In genomic region chr5:127677561-127677960, GRCm38 (mm10) we compare ENCODE assay signal across 29 mouse cellular contexts. TPM values are rescaled to one million over a fixed set of nuclear protein-coding genes. Genes with fewer than 3 reads are reported as not detected.
DNase-seq lines count a peak whose midpoint lies in the region; ATAC-seq and TF ChIP-seq lines count a peak whose summit lies in the region.
"Had no signal": no experiment of that assay in that cellular context is flagged by ENCODE, and none has a peak within 500 bp of the region (broad histone marks: within the 10 kb centered on the region; RNA-seq: fewer than 3 reads in every experiment).

No protein-coding gene starts in this region.

- WGBS in hindbrain, postnatal 0 days: 97% methylated on average over 2 of the region's 2 CpGs
- WGBS in hindbrain, embryonic 10.5 days: 91% methylated on average over 2 of the region's 2 CpGs
- WGBS in midbrain, postnatal 0 days: 97% methylated on average over 2 of the region's 2 CpGs
- 95% methylated on average over 2 of the region's 2 CpGs for WGBS in midbrain, embryonic 14.5 days

- no peak for DNase-seq in hindbrain, postnatal 0 days (ENCODE audit: low spot score)
- DNase-seq in hindbrain, embryonic 10.5 days (ENCODE audit: low spot score): no peak
- DNase-seq in midbrain, postnatal 0 days (ENCODE audit: low spot score): no peak
- no peak for DNase-seq in midbrain, embryonic 14.5 days
- DNase-seq in ZHBTc4 (ENCODE audit: low read depth, low spot score): peak; percentile 60
- DNase-seq in layer of hippocampus, adult 8-10 months (ENCODE audit: low spot score in 2 of 2): no peak
- DNase-seq: adrenal gland, adult 2 months; adrenal gland, postnatal 14 days; B cell, adult 2 months; cerebellum, adult 11 months; cerebellum, adult 2 months; cerebellum, adult 9-11 months; cerebellum, postnatal 36 days; embryo, embryonic 11 days; gastrocnemius, postnatal 25 days; heart, adult 18-20 months; heart, postnatal 10 days; heart, postnatal 36 days had no signal

- H3K9me3 ChIP-seq in hindbrain, postnatal 0 days (ENCODE audit: low read length): no peaks in the 10 kb centered on the region
- H3K9me3 ChIP-seq in hindbrain, embryonic 10.5 days: peaks cover 10% of the 10 kb centered on the region; the same call in 1 of the 2 replicates
- H3K9me3 ChIP-seq in midbrain, postnatal 0 days (ENCODE audit: low read length): no peaks in the 10 kb centered on the region
- no peaks in the 10 kb centered on the region for H3K9me3 ChIP-seq in midbrain, embryonic 14.5 days (ENCODE audit: control insufficient read depth, low read length)

- H3K4me1 ChIP-seq in hindbrain, postnatal 0 days (ENCODE audit: insufficient read depth, low read length): no peaks in the 10 kb centered on the region
- H3K4me1 ChIP-seq in hindbrain, embryonic 10.5 days (replicated peaks): no peaks in the 10 kb centered on the region
- no peaks in the 10 kb centered on the region for H3K4me1 ChIP-seq in midbrain, postnatal 0 days (ENCODE audit: insufficient read depth, low read length)
- no peaks in the 10 kb centered on the region for H3K4me1 ChIP-seq in midbrain, embryonic 14.5 days (ENCODE audit: control insufficient read depth, insufficient read depth, low read length)
- H3K4me1 ChIP-seq: embryonic facial prominence, embryonic 10.5 days; embryonic facial prominence, embryonic 13.5 days; forebrain, embryonic 13.5 days; heart, embryonic 12.5 days; heart, embryonic 15.5 days had no signal

- no peak overlapping the region for H3K4me2 ChIP-seq in hindbrain, postnatal 0 days (ENCODE audit: low read depth, low read length)
- H3K4me2 ChIP-seq in midbrain, postnatal 0 days (ENCODE audit: low read depth, low read length, poor library complexity, severe bottlenecking): no peak overlapping the region
- H3K4me2 ChIP-seq in midbrain, embryonic 14.5 days (ENCODE audit: low read length): no peak overlapping the region
- H3K4me2 ChIP-seq: embryonic facial prominence, embryonic 13.5 days; forebrain, embryonic 13.5 days; heart, embryonic 12.5 days; heart, embryonic 15.5 days; hindbrain, embryonic 14.5 days had no signal

- H3K4me3 ChIP-seq in hindbrain, postnatal 0 days (ENCODE audit: low read length): no peak overlapping the region
- H3K4me3 ChIP-seq in hindbrain, embryonic 10.5 days: no peak overlapping the region
- H3K4me3 ChIP-seq in midbrain, postnatal 0 days (ENCODE audit: low read depth, low read length): no peak overlapping the region
- H3K4me3 ChIP-seq in midbrain, embryonic 14.5 days (replicated peaks; ENCODE audit: low read depth, low read length): no peak overlapping the region
- H3K4me3 ChIP-seq: embryonic facial prominence, embryonic 10.5 days; embryonic facial prominence, embryonic 13.5 days; erythroblast, embryonic 14.5 days; forebrain, embryonic 13.5 days; heart, embryonic 12.5 days; heart, embryonic 15.5 days had no signal

- H3K27me3 ChIP-seq in hindbrain, postnatal 0 days (ENCODE audit: insufficient read depth, low read length): no peaks in the 10 kb centered on the region
- no peaks in the 10 kb centered on the region for H3K27me3 ChIP-seq in hindbrain, embryonic 10.5 days (ENCODE audit: insufficient read depth, poor library complexity, severe bottlenecking)
- H3K27me3 ChIP-seq in midbrain, postnatal 0 days (ENCODE audit: insufficient read depth, low read length): no peaks in the 10 kb centered on the region
- no peaks in the 10 kb centered on the region for H3K27me3 ChIP-seq in midbrain, embryonic 14.5 days (ENCODE audit: control insufficient read depth, insufficient read depth, low read length)
- H3K27me3 ChIP-seq: CH12.LX; embryonic facial prominence, embryonic 13.5 days; forebrain, embryonic 13.5 days; heart, embryonic 12.5 days; heart, embryonic 15.5 days had no signal

- H3K36me3 ChIP-seq in hindbrain, postnatal 0 days (ENCODE audit: insufficient read depth, low read length): no peaks in the 10 kb centered on the region
- H3K36me3 ChIP-seq in hindbrain, embryonic 10.5 days: 0 out of 2 replicates have a peak, but pooled peaks cover 6% of the 10 kb centered on the region
- H3K36me3 ChIP-seq in midbrain, postnatal 0 days (ENCODE audit: insufficient read depth, low read length): no peaks in the 10 kb centered on the region
- no peaks in the 10 kb centered on the region for H3K36me3 ChIP-seq in midbrain, embryonic 14.5 days (ENCODE audit: control insufficient read depth, insufficient read depth, low read length)
- H3K36me3 ChIP-seq: embryonic facial prominence, embryonic 13.5 days; heart, embryonic 12.5 days; heart, embryonic 15.5 days had no signal

- H3K9ac ChIP-seq in hindbrain, postnatal 0 days (replicated peaks; ENCODE audit: low read length): no peak overlapping the region
- no peak overlapping the region for H3K9ac ChIP-seq in midbrain, postnatal 0 days (replicated peaks; ENCODE audit: low read length, poor library complexity, severe bottlenecking)
- H3K9ac ChIP-seq in midbrain, embryonic 14.5 days (replicated peaks; ENCODE audit: low read length): no peak overlapping the region
- H3K9ac ChIP-seq: embryonic facial prominence, embryonic 13.5 days; forebrain, embryonic 13.5 days; heart, embryonic 12.5 days; heart, embryonic 15.5 days; hindbrain, embryonic 14.5 days had no signal

- H3K27ac ChIP-seq in hindbrain, postnatal 0 days: no peak overlapping the region
- H3K27ac ChIP-seq in hindbrain, embryonic 10.5 days: no peak overlapping the region
- H3K27ac ChIP-seq in midbrain, postnatal 0 days (ENCODE audit: low read depth, low read length): no peak overlapping the region
- H3K27ac ChIP-seq in midbrain, embryonic 14.5 days (replicated peaks; ENCODE audit: low read depth, low read length): no peak overlapping the region
- H3K27ac ChIP-seq: embryonic facial prominence, embryonic 10.5 days; embryonic facial prominence, embryonic 13.5 days; forebrain, embryonic 13.5 days; heart, embryonic 15.5 days; hindbrain, embryonic 14.5 days had no signal

- peak; percentile 18; the same call in 1 of the 2 replicates for TF ChIP-seq CTCF in hindbrain, postnatal 0 days (IDR thresholded peaks at IDR 0.05; ENCODE audit: low read depth)
- TF ChIP-seq CTCF in midbrain, postnatal 0 days (IDR thresholded peaks at IDR 0.05): peak; percentile 39

- ATAC-seq in hindbrain, postnatal 0 days: no peak
- no peak for ATAC-seq in midbrain, postnatal 0 days (ENCODE audit: low FRiP score)
- ATAC-seq in midbrain, embryonic 14.5 days (ENCODE audit: low FRiP score, low TSS enrichment): no peak
- ATAC-seq: forebrain, embryonic 13.5 days; forebrain, embryonic 16.5 days; intestine, postnatal 0 days had no signal

RNA-seq across cellular contexts. Expression of gene Slc15a4, which starts 44.9 kb away (rescaled TPM):
- total RNA-seq in hindbrain, postnatal 0 days (2014; rRNA removed): 41.2 and 45.0 TPM in 2 replicates
- 18.5 and 21.1 TPM in 2 replicates for polyA plus RNA-seq in hindbrain, postnatal 0 days (2015; fragmentation: Nextera tagmentation; extraction: Ambion mirVana)
- polyA plus RNA-seq in hindbrain, embryonic 10.5 days (2016; fragmentation: Nextera tagmentation; extraction: Ambion mirVana): 24.6 and 27.0 TPM in 2 replicates
- 34.4 and 39.1 TPM in 2 replicates for total RNA-seq in midbrain, postnatal 0 days (2014; rRNA removed)
- polyA plus RNA-seq in midbrain, postnatal 0 days (2015; fragmentation: Nextera tagmentation; extraction: Ambion mirVana): 16.2 and 17.7 TPM in 2 replicates
- 22.8 and 27.3 TPM in 2 replicates for polyA plus RNA-seq in midbrain, embryonic 14.5 days (2014; fragmentation: Nextera tagmentation; extraction: Ambion mirVana)
- 10 to 100 TPM; 26.1 to 38.4 (median 32.1) TPM for total RNA-seq in layer of hippocampus, adult 8-10 months (2022)

RNA-seq across cellular contexts. Expression of gene Glt1d1, which starts 45.5 kb away (rescaled TPM):
- total RNA-seq in hindbrain, postnatal 0 days (2014; rRNA removed): 6.6 and 8.9 TPM in 2 replicates
- 2.9 and 3.3 TPM in 2 replicates for polyA plus RNA-seq in hindbrain, postnatal 0 days (2015; fragmentation: Nextera tagmentation; extraction: Ambion mirVana)
- 0.46 and 2.0 TPM in 2 replicates for polyA plus RNA-seq in hindbrain, embryonic 10.5 days (2016; fragmentation: Nextera tagmentation; extraction: Ambion mirVana)
- total RNA-seq in midbrain, postnatal 0 days (2014; rRNA removed): 9.6 and 12.8 TPM in 2 replicates
- 1.3 and 1.7 TPM in 2 replicates for polyA plus RNA-seq in midbrain, postnatal 0 days (2015; fragmentation: Nextera tagmentation; extraction: Ambion mirVana)
- polyA plus RNA-seq in midbrain, embryonic 14.5 days (2014; fragmentation: Nextera tagmentation; extraction: Ambion mirVana): 1.1 and 1.6 TPM in 2 replicates
- total RNA-seq in layer of hippocampus, adult 8-10 months (2022): 10 to 100 TPM; 25.8 to 32.5 (median 26.7) TPM
- total RNA-seq: gastrocnemius, adult 8-10 months; gastrocnemius, postnatal 25 days; heart, adult 18-20 months; heart, postnatal 10 days; heart, postnatal 36 days had no signal
- polyA plus RNA-seq: erythroblast, embryonic 14.5 days; heart, embryonic 12.5 days; heart, embryonic 15.5 days had no signal
